Mouse (Mus musculus) ES-E14 (cell line): ENCODE measurements around the gene Map3k7.

ENCODE experiments used
- CHD2 ChIP-seq: IDR thresholded peaks from 2 replicates; pipeline ENCODE4 v1.6.1; 2014; ENCODE audit warnings: mild to moderate bottlenecking, low read depth, low read length, inconsistent platforms
- MAFK ChIP-seq: IDR thresholded peaks from 2 replicates; pipeline ENCODE4 v1.6.1; 2014; ENCODE audit warnings: mild to moderate bottlenecking, low read depth, low read length, inconsistent platforms; ENCODE audit not compliant: insufficient read depth

GRCm38 (mm10) chr4:31936911-31937375 lies 27.0 kb upstream of the Map3k7 start:
- no peak for TF ChIP-seq MAFK
- TF ChIP-seq CHD2: no peak
